Comparison of ENCODE assay signal across 1 mouse cellular context in the genomic region with DNA sequence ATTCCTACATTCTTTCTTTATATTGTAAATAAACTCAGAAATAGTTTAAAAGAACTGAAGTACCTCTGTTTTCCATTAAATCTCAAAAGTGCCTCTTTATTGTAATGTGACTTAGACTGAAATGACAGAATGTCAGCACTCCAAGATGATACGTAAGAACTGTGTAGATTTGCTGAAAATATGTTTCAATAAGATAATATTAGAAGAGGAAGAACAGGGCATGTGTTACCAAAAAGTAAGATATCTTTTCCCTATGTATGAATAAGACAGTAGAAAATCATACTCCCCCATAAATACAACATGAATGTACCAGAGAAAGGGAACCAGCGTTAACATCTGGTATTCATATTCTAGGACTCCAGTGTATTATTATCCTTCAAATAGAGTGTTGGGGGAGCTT.
A peak's percentile ranks its signal among the peaks of the same experiment; 100 is the strongest.
TF ChIP-seq lines count a peak whose summit lies in the region.

No protein-coding gene starts in this region.

TF ChIP-seq in MEL, 35 proteins besides CTCF, POLR2A, EP300 and RAD21 (continued from another document):
- TF ChIP-seq TBP (IDR thresholded peaks at IDR 0.05; ENCODE audit: low read depth, low read length) (no peak), TAL1 (IDR thresholded peaks at IDR 0.05; ENCODE audit: low read length) (peak; percentile 39; the same call in 1 of the 2 replicates), ZKSCAN1 (IDR thresholded peaks at IDR 0.05; ENCODE audit: low read depth, low read length) (no peak), ZMIZ1 (IDR thresholded peaks at IDR 0.05; ENCODE audit: low read depth, low read length) (no peak), RCOR1 (IDR thresholded peaks at IDR 0.05; ENCODE audit: low read depth, low read length) (peak; percentile 61; the same call in 1 of the 2 replicates), USF2 (IDR thresholded peaks at IDR 0.05; ENCODE audit: borderline replicate concordance in 1 of 2, insufficient read depth in 1 of 2, low read depth in 1 of 2, low read length in 2 of 2) (no peak), NRF1 (IDR thresholded peaks at IDR 0.05; ENCODE audit: insufficient read depth, low read depth, low read length, poor library complexity, severe bottlenecking) (no peak), UBTF (IDR thresholded peaks at IDR 0.05; ENCODE audit: borderline replicate concordance, insufficient read depth, low read depth, low read length) (no peak), ZNF384 (IDR thresholded peaks at IDR 0.05; ENCODE audit: low read depth, low read length) (no peak), ELF1 (IDR thresholded peaks at IDR 0.05; ENCODE audit: low read depth, low read length) (no peak), CHD1 (IDR thresholded peaks at IDR 0.05; ENCODE audit: low read depth, low read length) (no peak), USF1 (IDR thresholded peaks at IDR 0.05; ENCODE audit: low read depth, low read length) (no peak)
